Mouse (Mus musculus) heart, postnatal 36 days (tissue): ENCODE data around the gene Psmb5. TPM values are rescaled to one million over a fixed set of nuclear protein-coding genes. Genes with fewer than 3 reads are reported as not detected.
A peak's percentile ranks its signal among the peaks of the same experiment; 100 is the strongest.

Source experiments
- DNase-seq, 2 experiments: peaks; one replicate each; pipeline ENCODE4 v3.0.0; 2021 to 2022
- intact Hi-C: fragments of 180-260 bp; cut with DNase I; formaldehyde crosslinking; loops from one replicate; pipeline ENCODE4 v1.15.1; 2025
- total RNA-seq, 2 experiments: library from RNA; stranded (reverse); gene quantifications; 2 replicates each; pipeline ENCODE4 v1.2.3; 2021

Gene Psmb5
- total RNA-seq, 2 experiments from 2014 or later = 185 to 191 TPM

- DNase-seq = no peak
- intact Hi-C loops = loop anchor here (5.0 kb wide), 1 partner anchor 84 kb away; the partner anchor contains the start of gene Prmt5
These were observed 16.2 kb downstream of the Psmb5 start for GRCm38 (mm10) chr14:54601601-54602000.

- intact Hi-C loops = no loop called here
- no peak for DNase-seq
These were observed 20.7 kb downstream of the Psmb5 start for GRCm38 (mm10) chr14:54597084-54597483.

- DNase-seq = no peak
- intact Hi-C loops = no loop called here
These were observed 23.0 kb downstream of the Psmb5 start for GRCm38 (mm10) chr14:54594631-54595414.

DNA sequence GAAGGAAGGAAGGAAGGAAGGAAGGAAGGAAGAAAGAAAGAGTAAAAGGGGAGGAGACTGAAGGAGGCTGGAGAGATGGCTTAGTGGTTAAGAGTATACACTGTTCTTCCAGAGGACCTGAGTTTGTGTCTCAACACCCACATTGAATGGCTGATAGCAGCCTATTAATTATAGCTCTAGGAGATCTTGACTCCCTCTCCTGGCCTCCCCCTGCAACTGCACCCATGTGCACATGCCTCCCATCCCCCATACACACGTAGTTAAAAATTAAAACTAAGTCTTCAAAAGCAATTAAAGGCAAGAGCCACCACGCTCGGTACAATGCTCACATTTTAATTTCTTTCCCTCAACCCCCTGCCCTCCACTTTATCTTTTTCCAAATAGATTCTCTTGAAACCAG lies 23.8 kb downstream of the Psmb5 start:
- intact Hi-C loops = no loop called here
- no peak for DNase-seq

- peak in 1 of 2 experiments; percentile 48 for DNase-seq
- intact Hi-C loops = no loop called here
These were observed 25.4 kb downstream of the Psmb5 start for GRCm38 (mm10) chr14:54592319-54592934.

GRCm38 (mm10) chr14:54591056-54591455 lies 26.8 kb downstream of the Psmb5 start:
- intact Hi-C loops = no loop called here
- no peak for DNase-seq

DNA sequence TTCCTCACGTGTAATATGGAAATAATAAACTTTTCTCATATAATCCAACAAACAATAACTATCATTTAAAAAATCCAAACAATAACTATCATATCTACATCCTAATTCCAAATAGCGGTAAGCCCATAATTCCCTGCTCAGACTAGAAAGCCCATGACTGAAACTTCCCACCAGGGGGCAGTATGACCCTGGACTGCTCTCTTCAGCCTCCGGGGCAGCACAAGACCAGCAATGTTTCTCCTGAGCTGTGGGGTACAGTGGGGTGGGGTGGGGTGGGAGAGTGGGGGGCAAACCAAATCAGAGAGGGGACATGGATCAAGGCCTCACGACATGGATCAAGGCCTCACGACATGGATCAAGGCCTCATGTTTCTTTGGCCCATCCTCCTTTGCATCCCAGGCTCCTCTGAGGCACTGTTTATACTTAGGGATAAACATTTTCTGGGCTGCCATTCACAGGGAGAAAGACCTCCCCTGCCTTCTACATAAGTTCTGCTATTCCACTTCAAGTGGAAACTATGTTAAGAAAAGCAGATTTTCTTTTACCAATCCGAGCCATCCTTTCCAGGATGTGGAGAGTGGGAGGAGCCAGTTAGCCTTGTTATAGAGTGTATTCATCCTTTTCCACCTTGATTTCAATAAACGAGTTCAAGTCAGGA lies 34.0 kb downstream of the Psmb5 start:
- intact Hi-C loops = loop anchor here (1.0 kb wide), 1 partner anchor 57 kb away; the partner anchor contains the start of gene Cdh24
- DNase-seq = peak; percentile 66 to 70

DNA sequence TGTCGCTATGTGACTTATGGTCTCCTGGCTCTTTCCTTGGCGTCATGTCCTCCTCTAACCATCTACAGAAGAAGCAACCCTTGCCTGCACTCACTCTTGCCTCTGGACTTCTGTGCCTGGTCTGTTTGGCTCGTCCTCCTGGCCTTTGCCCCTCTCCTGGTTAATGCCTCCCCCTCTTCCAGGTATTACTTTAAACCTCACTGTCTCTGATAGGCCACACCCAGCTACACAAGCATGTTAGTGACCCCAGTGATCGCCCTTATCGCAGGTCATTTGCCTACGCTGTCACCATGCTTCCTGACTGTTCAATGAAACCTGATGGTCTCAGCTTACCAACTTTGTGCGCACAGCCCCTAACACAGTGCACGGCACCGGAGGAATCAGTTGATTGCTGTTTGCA lies 35.3 kb downstream of the Psmb5 start:
- intact Hi-C loops = no loop called here
- no peak for DNase-seq

DNA sequence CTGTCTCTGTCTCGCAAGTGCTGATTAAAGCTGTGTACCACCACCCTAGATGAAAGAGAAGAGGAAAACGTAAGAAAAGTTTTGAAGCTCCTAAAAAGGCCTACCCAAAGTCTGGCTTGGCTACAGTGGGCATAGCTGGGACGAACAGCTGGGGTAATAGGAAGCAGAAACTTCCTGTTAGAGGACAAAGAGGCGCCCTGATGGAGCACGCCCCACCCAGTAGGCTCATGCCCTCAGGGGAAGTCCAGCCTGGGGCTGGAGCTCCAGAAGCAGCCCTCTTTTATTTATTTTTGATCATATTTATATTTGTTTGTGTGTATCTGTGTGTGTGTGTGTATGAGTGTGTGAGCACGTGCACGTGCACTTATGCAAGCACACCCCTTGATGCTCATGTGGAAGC lies 38.2 kb downstream of the Psmb5 start:
- no peak for DNase-seq
- intact Hi-C loops = loop anchor here (5.0 kb wide), 1 partner anchor 52 kb away; no protein-coding TSS in a partner anchor

DNA sequence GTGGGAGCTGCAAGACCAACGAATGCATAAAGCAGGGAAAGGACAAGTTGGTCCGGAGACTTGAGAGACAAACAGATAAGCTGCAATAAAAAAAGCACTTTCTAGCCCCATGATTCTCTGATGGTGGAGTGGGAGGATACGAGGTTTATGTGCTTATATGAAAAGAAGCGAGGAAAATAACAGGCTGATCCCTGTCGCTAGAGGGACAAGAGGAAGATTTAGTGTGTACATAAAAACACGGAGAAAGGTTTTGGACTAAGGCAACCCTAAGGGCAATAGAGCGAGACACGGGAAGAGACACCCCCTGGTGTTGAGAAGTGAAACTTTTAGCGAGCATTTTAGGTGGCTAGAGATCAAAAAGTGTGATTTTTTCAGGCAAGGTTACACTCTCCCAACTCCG lies 39.8 kb downstream of the Psmb5 start:
- DNase-seq = no peak
- intact Hi-C loops = loop anchor here (1.0 to 5.0 kb wide), 2 partner anchors 51 to 350 kb away; no protein-coding TSS in a partner anchor

DNA sequence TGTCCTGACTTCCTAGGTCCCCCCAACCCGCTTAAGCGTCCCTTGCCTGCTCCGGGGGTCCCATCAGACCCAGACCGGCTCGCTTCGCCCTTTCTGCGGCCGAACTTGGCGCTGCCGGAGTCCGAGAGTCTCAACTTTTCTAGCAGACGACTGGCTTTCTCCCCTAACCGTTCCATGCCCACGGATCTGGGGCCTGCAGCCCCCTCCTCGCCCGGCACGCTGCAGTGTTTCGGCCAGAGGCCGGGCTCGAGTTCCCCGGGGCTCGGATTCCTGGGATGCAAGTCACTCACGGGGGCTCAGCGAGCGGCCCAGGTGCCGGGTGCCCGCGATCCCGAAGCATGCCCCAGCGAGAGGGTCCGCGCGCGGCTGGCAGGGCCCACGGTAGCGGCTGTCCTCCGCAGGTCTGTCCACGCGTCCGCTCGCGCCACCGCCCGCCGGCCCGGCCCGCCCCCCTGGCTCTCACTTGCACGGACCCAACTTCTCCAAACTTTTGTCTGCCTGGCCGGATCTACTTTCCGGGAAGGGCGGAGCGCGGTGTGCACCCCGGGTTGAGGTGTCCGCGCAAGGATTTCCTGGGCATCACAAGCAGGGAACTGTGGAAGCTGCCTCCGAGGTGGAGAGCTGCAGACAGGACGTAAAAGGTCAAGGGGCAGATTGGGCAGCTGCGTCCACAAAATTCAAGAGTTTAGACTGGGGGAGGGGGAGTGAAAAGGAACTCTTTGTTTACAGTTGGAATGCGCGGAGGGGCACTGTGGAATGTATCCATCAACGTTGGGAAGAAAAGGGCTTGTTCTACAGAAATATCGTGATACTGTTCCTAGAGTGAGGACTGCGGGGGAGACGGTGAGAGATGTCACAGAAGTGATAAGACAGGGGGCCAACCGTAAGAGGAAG lies 40.5 kb downstream of the Psmb5 start, which contains the start of gene Ajuba:
Ajuba (minus strand) TSS at position 470 of the 894 bp plus-strand sequence.
- intact Hi-C loops = loop anchor here (2.0 to 5.0 kb wide), 2 partner anchors 23 to 50 kb away; partner anchors contain the start of gene Haus4
- peak; percentile 88 to 93 for DNase-seq

- DNase-seq = peak; percentile 54 to 69
- intact Hi-C loops = loop anchor here (2.0 to 5.0 kb wide), 2 partner anchors 22 to 49 kb away; partner anchors contain the start of gene Haus4
These were observed 41.4 kb downstream of the Psmb5 start for GRCm38 (mm10) chr14:54576241-54577088.

DNA sequence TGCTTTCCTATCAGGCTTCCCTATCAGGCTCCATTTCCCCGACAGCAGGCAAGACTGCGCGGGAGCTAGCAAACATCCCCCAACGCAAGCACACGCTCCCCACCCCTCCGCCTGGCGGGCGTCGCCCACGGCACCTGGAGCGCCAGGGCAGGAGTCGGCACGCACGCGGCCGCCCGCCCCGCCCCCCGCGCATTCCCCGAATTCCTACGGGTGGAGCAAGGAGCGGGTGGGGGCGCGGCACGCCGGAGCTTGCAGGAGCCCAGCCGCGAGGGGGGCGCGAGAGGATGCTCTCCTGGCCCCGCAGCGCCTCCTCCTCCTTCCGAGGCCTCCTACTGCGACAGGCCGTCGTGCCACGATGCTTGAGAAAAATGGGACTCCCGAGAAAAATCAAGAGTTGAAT lies 42.2 kb downstream of the Psmb5 start:
- peak; percentile 53 to 65 for DNase-seq
- intact Hi-C loops = loop anchor here (2.0 to 5.0 kb wide), 2 partner anchors 21 to 48 kb away; partner anchors contain the start of gene Haus4

DNA sequence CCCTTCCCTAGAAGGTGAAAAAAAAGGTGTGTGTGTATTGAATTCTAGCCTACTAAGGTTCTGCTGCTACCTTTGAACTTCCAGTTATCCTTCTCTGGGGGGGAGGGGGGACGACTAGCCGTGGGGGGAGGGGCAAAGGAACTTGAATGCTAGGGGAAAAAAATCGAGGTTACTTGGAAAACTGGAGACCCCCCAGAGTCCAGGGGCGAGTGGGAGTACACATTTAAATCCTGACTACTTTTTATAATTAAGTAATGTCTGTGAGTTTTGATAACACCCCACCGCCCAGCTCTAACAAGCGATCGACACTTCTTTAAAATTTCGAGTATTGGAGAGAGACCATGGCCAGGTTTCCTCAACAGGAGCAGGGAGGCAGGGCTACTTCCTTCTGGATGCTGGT lies 42.8 kb downstream of the Psmb5 start:
- intact Hi-C loops = loop anchor here (5.0 kb wide), 1 partner anchor 48 kb away; no protein-coding TSS in a partner anchor

GRCm38 (mm10) chr14:54574253-54574652 lies 43.6 kb downstream of the Psmb5 start:
- no peak for DNase-seq

More for the DNA sequence above, 42.8 kb downstream of the Psmb5 start:
- no peak for DNase-seq

DNA sequence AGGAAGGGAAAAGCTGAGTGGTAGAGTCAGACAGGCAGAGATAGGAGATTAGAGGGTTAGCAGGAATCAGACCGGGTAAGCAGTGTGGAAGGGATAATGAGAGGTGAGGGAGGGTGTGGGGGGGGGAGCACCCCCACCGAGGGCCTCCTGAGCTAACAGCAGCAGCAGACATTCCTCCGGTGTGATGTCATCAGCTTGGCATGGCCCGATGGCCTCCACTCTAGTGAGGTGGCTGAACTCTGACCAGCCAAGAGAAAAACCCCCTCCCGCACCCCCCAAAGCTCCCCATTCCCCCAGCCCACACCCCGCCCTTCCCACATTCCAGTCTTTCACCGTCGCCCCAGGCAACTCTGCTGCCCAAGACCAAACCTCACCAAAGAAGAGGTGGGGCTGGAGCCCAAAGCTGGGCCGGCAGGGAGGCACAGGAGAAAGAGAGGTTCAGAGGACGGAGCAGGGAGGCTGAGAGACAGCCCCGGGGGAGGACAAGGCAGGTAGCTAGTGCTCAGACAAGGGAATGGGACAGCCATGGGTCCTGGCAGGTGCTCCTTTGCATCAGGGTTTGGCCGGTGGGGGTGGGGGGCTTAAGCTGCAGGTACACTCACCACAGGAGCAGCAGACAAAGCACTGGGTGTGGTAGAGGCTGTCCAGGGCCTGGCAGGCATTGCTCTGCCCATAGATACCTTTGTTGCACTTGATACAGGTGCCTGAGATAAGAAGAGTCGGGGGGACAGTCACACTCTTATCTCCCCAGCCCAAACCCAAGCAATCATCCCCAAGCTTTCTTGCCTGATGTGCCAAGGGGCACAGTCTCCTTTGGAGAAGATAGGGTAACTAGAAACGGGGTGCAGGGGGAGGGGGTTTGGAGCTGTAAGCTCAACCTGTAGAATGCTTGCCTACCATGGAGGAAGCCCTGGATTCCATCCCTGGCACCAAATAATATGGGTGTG lies 44.8 kb downstream of the Psmb5 start:
- intact Hi-C loops = no loop called here
- DNase-seq = no peak

More at GRCm38 (mm10) chr14:54574253-54574652, 43.6 kb downstream of the Psmb5 start:
- intact Hi-C loops = no loop called here

DNA sequence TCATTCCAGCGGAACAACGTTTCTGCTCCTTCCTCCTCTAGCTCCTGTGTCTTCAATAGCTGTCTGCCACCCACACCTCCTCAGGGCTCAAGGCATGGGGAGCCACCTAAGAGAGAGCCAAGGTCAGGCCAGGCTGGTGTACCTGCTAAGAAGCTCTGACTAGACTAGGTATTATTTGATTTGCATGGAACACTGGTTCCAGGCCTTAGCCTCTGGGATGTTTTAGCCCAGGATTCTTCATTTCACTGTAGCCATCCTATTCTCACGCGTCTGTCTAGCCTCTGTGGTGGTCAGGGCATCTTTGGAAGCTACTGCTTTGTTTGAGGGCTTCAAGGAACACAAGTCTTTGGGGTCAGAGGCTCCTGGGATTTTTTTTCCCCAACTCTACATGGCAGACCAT lies 45.7 kb downstream of the Psmb5 start:
- intact Hi-C loops = no loop called here
- no peak for DNase-seq
